Mouse (Mus musculus): ENCODE measurements around the gene Tex13c1. TPM values are rescaled to one million over a fixed set of nuclear protein-coding genes. Genes with fewer than 3 reads are reported as not detected.

Tex13c1 gene
- not detected in 2 replicates for polyA plus RNA-seq (2015; fragmentation: Nextera tagmentation; extraction: Ambion mirVana)

DNA sequence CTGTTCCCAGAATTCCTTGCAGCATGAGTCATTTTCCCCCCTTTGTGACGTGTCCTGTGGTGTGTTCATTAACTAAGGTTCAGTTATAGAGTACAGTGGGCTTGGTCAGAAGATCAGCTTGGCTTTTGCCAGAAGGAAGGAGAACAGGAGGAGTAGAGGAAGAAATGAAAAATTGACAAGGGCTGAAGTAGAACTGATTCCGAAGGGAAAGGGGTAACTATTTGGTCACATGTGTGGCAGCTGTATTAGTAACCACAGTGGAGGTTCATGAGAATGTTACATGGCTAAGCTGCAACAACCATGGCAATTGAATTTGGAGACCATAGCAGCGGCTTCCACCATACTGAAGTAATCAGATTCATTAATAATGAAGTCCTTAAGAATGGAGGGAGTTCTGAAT lies at the start of gene Tex13c1:
Gene Tex13c1, plus strand, starts transcription at position 301 of the 400 bp plus-strand sequence.
- Histone ChIP-seq H3K4me3 (no peak within 1 kb of the TSS), H3K27ac (replicated peaks) (no peak within 1 kb of the TSS), H3K27me3 (no peaks in the 10 kb centered on the region), H3K9me3 (no peaks in the 10 kb centered on the region), H3K36me3 (no peaks in the 10 kb centered on the region), H3K4me2 (no peak within 1 kb of the TSS), H3K9ac (no peak within 1 kb of the TSS), H3K4me1 (replicated peaks) (no peaks in the 10 kb centered on the region)
- 85% methylated on average over 3 of the region's 3 CpGs for WGBS
- ATAC-seq (ENCODE audit: low read depth): no peak

Other genes with a start within 250 kb of the Tex13c1 start
- 14.3 and 14.9 TPM in 2 replicates for gene Tenm1, start 162.0 kb upstream of the Tex13c1 start, polyA plus RNA-seq (2015; fragmentation: Nextera tagmentation; extraction: Ambion mirVana)

All from neural tube, embryonic 13.5 days (tissue).